Mouse (Mus musculus) intestine, embryonic 15.5 days (tissue): Measurements from ENCODE around the gene Ccser1. TPM values are rescaled to one million over a fixed set of nuclear protein-coding genes. Genes with fewer than 3 reads are reported as not detected.

Experiments
- ATAC-seq: fragments of 200-750 bp; cut with Nextera tagmentation; 2 replicates; pipeline ENCODE4 v1.8.0; 2017; ENCODE audit warnings: moderate TSS enrichment, moderate library complexity
- H3K27ac ChIP-seq: fragments of 300-500 bp; sonication (generic); 2 replicates; pipeline ENCODE4 v1.5.1; 2015; ENCODE audit warnings: mild to moderate bottlenecking, inconsistent platforms
- H3K27me3 ChIP-seq: fragments of 300-500 bp; sonication (generic); replicated peaks from 2 replicates; pipeline ENCODE4 v1.6.1; 2015; ENCODE audit warnings: inconsistent platforms
- H3K36me3 ChIP-seq: fragments of 300-500 bp; sonication (generic); 2 replicates; pipeline ENCODE4 v1.6.1; 2015; ENCODE audit warnings: inconsistent platforms
- H3K4me1 ChIP-seq: fragments of 300-500 bp; sonication (generic); replicated peaks from 2 replicates; pipeline ENCODE4 v1.6.1; 2015; ENCODE audit warnings: inconsistent platforms
- H3K4me2 ChIP-seq: fragments of 300-500 bp; sonication (generic); replicated peaks from 2 replicates; pipeline ENCODE4 v1.6.1; 2015; ENCODE audit warnings: mild to moderate bottlenecking, inconsistent platforms
- H3K4me3 ChIP-seq: fragments of 300-500 bp; sonication (generic); replicated peaks from 2 replicates; pipeline ENCODE4 v1.5.1; 2015; ENCODE audit warnings: inconsistent platforms
- H3K9ac ChIP-seq: fragments of 300-500 bp; sonication (generic); 2 replicates; pipeline ENCODE4 v1.6.1; 2015; ENCODE audit warnings: inconsistent platforms
- H3K9me3 ChIP-seq: fragments of 300-500 bp; sonication (generic); 2 replicates; pipeline ENCODE4 v1.6.1; 2016; ENCODE audit warnings: inconsistent platforms
- WGBS: fragments of 180-500 bp; shearing (Covaris S2); methylation state at CpG from one replicate; pipeline ENCODE4 v1.1.7; 2015; 5-methylcytosine and 5-hydroxymethylcytosine counted together
- polyA plus RNA-seq: library from polyadenylated mRNA; unstranded; fragments of >200 nt; fragmentation: Nextera tagmentation; extraction: Ambion mirVana; gene quantifications from 2 replicates; pipeline ENCODE4 v1.2.1, GENCODE M21; 2015

The Ccser1 gene
- polyA plus RNA-seq, 1 experiment from 2014 or later, result 5.6 TPM

- WGBS, result 13% methylated on average over 14 of the region's 14 CpGs
- Histone ChIP-seq H3K9ac (no peak overlapping the region), H3K4me3 (no peak overlapping the region), H3K4me2 (no peak overlapping the region), H3K9me3 (no peaks in the 10 kb centered on the region), H3K36me3 (no peaks in the 10 kb centered on the region), H3K27me3 (no peaks in the 10 kb centered on the region), H3K27ac (no peak overlapping the region), H3K4me1 (no peaks in the 10 kb centered on the region)
- peak; percentile 96 for ATAC-seq
Measured at GRCm38 (mm10) chr6:61523748-61524493, 343.8 kb downstream of the Ccser1 start.

DNA sequence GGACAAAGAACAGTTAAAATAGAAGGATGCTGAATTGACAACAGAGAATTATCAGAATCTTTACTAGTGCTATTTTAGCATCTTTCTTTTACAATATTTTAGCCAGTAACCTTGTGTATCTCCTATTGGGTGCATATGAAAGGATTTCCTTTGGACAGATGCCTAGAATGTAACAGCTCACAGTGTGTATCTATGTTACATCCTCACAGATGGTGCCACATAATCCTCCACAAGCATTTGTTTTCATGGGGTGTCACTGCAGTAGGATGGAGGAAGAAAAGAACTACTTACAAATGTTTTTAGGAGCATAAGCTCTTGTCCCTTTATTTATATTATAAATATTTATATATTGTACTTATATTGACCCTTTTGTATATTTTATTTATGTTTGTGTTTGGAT is 360.6 kb downstream of the Ccser1 start:
- no peak for ATAC-seq

DNA sequence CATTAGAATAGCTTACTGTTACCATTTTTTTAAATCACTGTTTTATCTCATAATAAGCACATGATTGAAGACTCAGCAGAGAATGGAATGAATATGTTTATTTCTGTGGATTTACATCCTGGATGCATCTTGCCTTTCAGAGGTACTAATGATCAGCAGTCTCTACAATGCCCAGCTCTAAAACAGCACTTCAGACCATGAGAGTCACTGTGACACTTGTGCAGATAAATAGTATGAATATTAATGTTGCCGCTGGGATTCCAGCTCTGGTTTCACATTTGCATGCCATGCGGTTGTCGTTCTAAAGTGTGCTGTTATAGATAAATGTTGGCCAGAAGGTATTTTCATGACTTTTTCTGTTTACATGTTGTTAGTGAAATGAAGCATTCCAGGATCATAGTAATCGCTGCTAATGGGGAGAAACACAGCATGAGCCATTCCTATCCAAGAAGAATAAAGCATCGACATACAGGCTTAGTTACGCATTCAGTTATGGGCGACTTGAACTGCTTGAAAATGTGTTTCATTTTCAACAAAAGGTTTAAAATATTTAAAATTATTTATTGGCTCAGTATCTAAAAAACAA is 363.4 kb downstream of the Ccser1 start:
- H3K9me3 ChIP-seq, result no peaks in the 10 kb centered on the region

More for the DNA sequence above, 360.6 kb downstream of the Ccser1 start:
- H3K9me3 ChIP-seq, result no peaks in the 10 kb centered on the region
- H3K9ac ChIP-seq, result no peak overlapping the region
- no peaks in the 10 kb centered on the region for H3K4me1 ChIP-seq
- H3K4me2 ChIP-seq, result no peak overlapping the region
- no peaks in the 10 kb centered on the region for H3K36me3 ChIP-seq
- H3K27ac ChIP-seq, result no peak overlapping the region
- no peaks in the 10 kb centered on the region for H3K27me3 ChIP-seq
- H3K4me3 ChIP-seq, result no peak overlapping the region

DNA sequence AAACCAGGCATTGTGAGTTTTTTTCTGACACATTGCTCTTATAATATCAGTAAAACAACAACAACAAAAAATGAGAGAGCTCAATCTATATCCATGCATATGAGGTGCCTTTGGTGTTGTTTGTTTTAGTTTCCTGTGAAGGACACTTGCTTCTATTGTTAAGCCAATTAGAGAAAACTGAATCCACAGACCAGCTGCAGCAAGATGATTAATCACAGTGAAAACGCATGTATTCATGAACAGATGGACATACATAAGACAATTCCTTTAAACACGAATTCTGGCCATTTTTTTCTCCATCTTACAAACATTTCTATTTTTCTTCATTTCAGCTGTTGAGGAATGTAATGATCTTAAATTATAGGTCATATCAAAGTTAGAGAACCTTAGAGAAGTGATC is 387.4 kb downstream of the Ccser1 start:
- 65% methylated on average over 2 of the region's 2 CpGs for WGBS
- Histone ChIP-seq H3K9me3 (no peaks in the 10 kb centered on the region), H3K4me2 (no peak overlapping the region), H3K4me3 (no peak overlapping the region), H3K27me3 (no peaks in the 10 kb centered on the region), H3K36me3 (no peaks in the 10 kb centered on the region), H3K9ac (no peak overlapping the region), H3K4me1 (no peaks in the 10 kb centered on the region), H3K27ac (no peak overlapping the region)
- ATAC-seq, result no peak

More for the DNA sequence above, 363.4 kb downstream of the Ccser1 start:
- Histone ChIP-seq H3K4me3 (no peak overlapping the region), H3K36me3 (no peaks in the 10 kb centered on the region), H3K9ac (no peak overlapping the region), H3K4me1 (no peaks in the 10 kb centered on the region), H3K27me3 (no peaks in the 10 kb centered on the region), H3K4me2 (no peak overlapping the region), H3K27ac (no peak overlapping the region)
- WGBS, result 81% methylated on average over 7 of the region's 7 CpGs
- no peak for ATAC-seq

GRCm38 (mm10) chr6:61567967-61568366 is 387.8 kb downstream of the Ccser1 start:
- Histone ChIP-seq H3K4me3 (no peak overlapping the region), H3K4me2 (no peak overlapping the region), H3K4me1 (no peaks in the 10 kb centered on the region), H3K9me3 (no peaks in the 10 kb centered on the region), H3K27ac (no peak overlapping the region), H3K9ac (no peak overlapping the region), H3K36me3 (no peaks in the 10 kb centered on the region), H3K27me3 (no peaks in the 10 kb centered on the region)
- WGBS, result 85% methylated on average over 8 of the region's 8 CpGs
- ATAC-seq, result no peak

DNA sequence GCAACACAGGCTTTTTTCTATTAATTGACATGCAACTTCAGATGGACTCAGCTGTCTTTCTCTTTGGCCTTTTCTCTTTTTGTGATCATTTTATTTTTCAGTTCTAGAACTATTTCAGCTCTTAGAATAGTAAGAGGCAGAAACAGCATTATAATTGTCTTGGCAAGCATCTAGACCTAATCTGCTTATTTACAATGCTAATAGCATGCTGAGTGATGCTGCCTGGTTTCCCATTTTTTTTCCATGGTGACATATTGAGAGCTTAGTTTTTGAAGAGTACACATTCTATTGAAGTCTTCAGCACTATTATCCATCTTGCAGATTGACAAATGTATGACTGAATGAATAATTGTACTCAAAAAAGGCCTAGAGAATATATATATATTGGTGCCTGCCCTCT is 401.6 kb downstream of the Ccser1 start:
- Histone ChIP-seq H3K27me3 (no peaks in the 10 kb centered on the region), H3K9me3 (no peaks in the 10 kb centered on the region), H3K27ac (no peak overlapping the region), H3K4me3 (no peak overlapping the region), H3K9ac (no peak overlapping the region), H3K4me1 (no peaks in the 10 kb centered on the region), H3K4me2 (no peak overlapping the region), H3K36me3 (no peaks in the 10 kb centered on the region)
- no peak for ATAC-seq

GRCm38 (mm10) chr6:61588999-61589398 is 408.9 kb downstream of the Ccser1 start:
- H3K4me1 ChIP-seq, result no peaks in the 10 kb centered on the region
- H3K27me3 ChIP-seq, result no peaks in the 10 kb centered on the region
- no peak overlapping the region for H3K4me3 ChIP-seq
- WGBS, result 65% methylated on average over 2 of the region's 2 CpGs
- no peak overlapping the region for H3K9ac ChIP-seq
- no peak overlapping the region for H3K27ac ChIP-seq
- H3K36me3 ChIP-seq, result no peaks in the 10 kb centered on the region
- no peaks in the 10 kb centered on the region for H3K9me3 ChIP-seq
- ATAC-seq, result no peak
- H3K4me2 ChIP-seq, result no peak overlapping the region

DNA sequence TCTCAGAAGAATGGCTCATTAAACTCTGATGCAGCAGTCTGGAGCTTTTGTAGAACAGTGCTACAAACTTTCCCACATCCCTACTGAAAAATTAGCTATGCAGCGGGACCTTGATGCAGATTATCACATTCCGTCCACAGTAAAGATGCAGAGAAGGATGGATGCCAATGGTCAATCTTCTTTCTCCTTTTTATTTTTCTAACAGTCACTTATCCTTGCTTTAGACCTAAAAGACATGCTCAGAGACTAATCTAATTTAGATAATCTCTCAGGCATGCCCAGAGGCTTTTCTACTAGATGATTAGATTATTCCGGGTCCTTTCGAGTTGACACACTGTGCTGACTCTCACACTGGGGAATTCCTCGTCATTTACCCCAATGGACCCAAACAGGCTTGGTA is 421.8 kb downstream of the Ccser1 start:
- no peak for ATAC-seq
- WGBS, result 82% methylated on average over 5 of the region's 5 CpGs
- H3K4me1 ChIP-seq, result no peaks in the 10 kb centered on the region
- no peak overlapping the region for H3K27ac ChIP-seq
- no peak overlapping the region for H3K4me2 ChIP-seq
- no peaks in the 10 kb centered on the region for H3K9me3 ChIP-seq
- no peak overlapping the region for H3K9ac ChIP-seq
- H3K27me3 ChIP-seq, result no peaks in the 10 kb centered on the region
- H3K36me3 ChIP-seq, result no peaks in the 10 kb centered on the region
- H3K4me3 ChIP-seq, result no peak overlapping the region

- Histone ChIP-seq H3K36me3 (no peaks in the 10 kb centered on the region), H3K9me3 (no peaks in the 10 kb centered on the region), H3K27me3 (no peaks in the 10 kb centered on the region), H3K4me3 (no peak overlapping the region), H3K4me1 (no peaks in the 10 kb centered on the region), H3K4me2 (no peak overlapping the region), H3K9ac (no peak overlapping the region), H3K27ac (no peak overlapping the region)
- ATAC-seq, result no peak
- 88% methylated on average over 4 of the region's 4 CpGs for WGBS
Measured at GRCm38 (mm10) chr6:61614920-61615319, 434.8 kb downstream of the Ccser1 start.

DNA sequence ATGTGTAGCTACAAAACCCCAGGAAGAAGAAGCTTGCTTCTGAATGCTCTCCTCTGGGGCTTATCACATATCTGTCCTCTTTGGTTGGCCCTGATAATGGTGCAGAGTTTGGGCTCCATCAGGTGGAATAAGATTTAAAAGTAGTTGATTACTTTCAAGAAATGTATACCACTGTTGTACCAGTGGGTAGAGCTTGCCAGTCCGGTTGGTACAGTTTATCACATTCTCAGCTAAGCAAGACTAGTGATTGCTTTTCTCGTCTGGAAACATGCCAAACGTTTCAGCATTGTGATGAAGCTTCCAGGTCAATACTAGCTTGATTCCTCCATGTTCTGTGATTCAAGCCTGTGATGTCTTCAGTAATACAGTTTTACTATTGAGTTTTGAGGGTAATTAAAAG is 441.6 kb downstream of the Ccser1 start:
- Histone ChIP-seq H3K27ac (no peak overlapping the region), H3K4me3 (no peak overlapping the region), H3K36me3 (no peaks in the 10 kb centered on the region), H3K4me2 (no peak overlapping the region), H3K27me3 (no peaks in the 10 kb centered on the region), H3K9me3 (no peaks in the 10 kb centered on the region), H3K9ac (no peak overlapping the region), H3K4me1 (no peaks in the 10 kb centered on the region)
- ATAC-seq, result no peak
- WGBS, result 73% methylated on average over 3 of the region's 3 CpGs

DNA sequence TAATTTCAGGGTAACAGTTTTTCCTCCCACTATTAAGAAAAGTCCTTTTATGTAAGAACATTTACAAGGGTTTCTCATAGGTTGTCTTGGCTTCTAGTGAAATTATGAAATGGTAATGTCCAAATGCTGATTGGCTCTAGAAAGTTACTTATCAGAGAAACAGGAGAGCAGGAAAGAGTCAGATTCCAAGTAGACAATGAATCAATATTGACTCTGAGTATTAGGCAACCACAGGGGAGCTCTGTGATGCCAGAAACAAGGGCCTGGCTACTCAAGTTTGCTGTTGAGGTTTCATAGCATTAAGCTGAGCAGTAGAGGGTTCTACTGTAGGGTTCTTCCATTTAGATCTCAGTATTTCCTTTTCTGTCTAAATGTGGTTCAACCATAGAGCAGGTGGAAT is 481.3 kb downstream of the Ccser1 start:
- no peak for ATAC-seq
- H3K9ac ChIP-seq, result no peak overlapping the region
- H3K36me3 ChIP-seq, result no peaks in the 10 kb centered on the region
- no peaks in the 10 kb centered on the region for H3K9me3 ChIP-seq
- no peaks in the 10 kb centered on the region for H3K27me3 ChIP-seq
- no peak overlapping the region for H3K27ac ChIP-seq
- no peak overlapping the region for H3K4me2 ChIP-seq
- no peak overlapping the region for H3K4me3 ChIP-seq
- H3K4me1 ChIP-seq, result no peaks in the 10 kb centered on the region

GRCm38 (mm10) chr6:61664572-61664971 is 484.4 kb downstream of the Ccser1 start:
- Histone ChIP-seq H3K4me3 (no peak overlapping the region), H3K9me3 (no peaks in the 10 kb centered on the region), H3K36me3 (no peaks in the 10 kb centered on the region), H3K4me2 (no peak overlapping the region), H3K27me3 (no peaks in the 10 kb centered on the region), H3K9ac (no peak overlapping the region), H3K27ac (no peak overlapping the region), H3K4me1 (no peaks in the 10 kb centered on the region)
- 87% methylated on average over 1 of the region's 1 CpGs for WGBS
- no peak for ATAC-seq

GRCm38 (mm10) chr6:61687002-61687401 is 506.9 kb downstream of the Ccser1 start:
- Histone ChIP-seq H3K4me3 (no peak overlapping the region), H3K27me3 (no peaks in the 10 kb centered on the region), H3K4me2 (no peak overlapping the region), H3K9me3 (no peaks in the 10 kb centered on the region), H3K27ac (no peak overlapping the region), H3K4me1 (no peaks in the 10 kb centered on the region), H3K36me3 (no peaks in the 10 kb centered on the region), H3K9ac (no peak overlapping the region)
- no peak for ATAC-seq
- WGBS, result 35% methylated on average over 2 of the region's 2 CpGs
